Mouse (Mus musculus) c-Kit-positive CD71-positive TER-119-positive erythroid progenitor cells, embryonic 14.5 days (primary cell): ENCODE measurements around the gene Ptpn7.

Experiments used
- DNase-seq: peaks from one replicate; pipeline ENCODE4 v3.0.0-alpha.2; 2013; ENCODE audit warnings: low spot score

Gene Ptpn7

GRCm38 (mm10) chr1:135128986-135129385, 3.5 kb upstream of the Ptpn7 start:
- no peak for DNase-seq

- no peak for DNase-seq
Observed at GRCm38 (mm10) chr1:135129543-135130183, 2.8 kb upstream of the Ptpn7 start.

GRCm38 (mm10) chr1:135130376-135131018, 2.0 kb upstream of the Ptpn7 start:
- DNase-seq = no peak

- no peak for DNase-seq
Observed at GRCm38 (mm10) chr1:135131034-135131433, 1.5 kb upstream of the Ptpn7 start.

GRCm38 (mm10) chr1:135131560-135131959, 940 bp upstream of the Ptpn7 start:
- no peak for DNase-seq

GRCm38 (mm10) chr1:135132893-135133369, 431 bp downstream of the Ptpn7 start:
- DNase-seq = no peak

- no peak for DNase-seq
Observed at GRCm38 (mm10) chr1:135133678-135134435, 1.4 kb downstream of the Ptpn7 start.

- no peak for DNase-seq
Observed at GRCm38 (mm10) chr1:135135111-135135787, 2.7 kb downstream of the Ptpn7 start.

GRCm38 (mm10) chr1:135136500-135136899, 4.0 kb downstream of the Ptpn7 start:
- peak; percentile 84 for DNase-seq

GRCm38 (mm10) chr1:135139906-135140305, 7.4 kb downstream of the Ptpn7 start:
- no peak for DNase-seq

GRCm38 (mm10) chr1:135142452-135142851, 10.0 kb downstream of the Ptpn7 start:
- no peak for DNase-seq

- no peak for DNase-seq
Observed at GRCm38 (mm10) chr1:135143940-135144339, 11.4 kb downstream of the Ptpn7 start.

- peak; percentile 68 for DNase-seq
Observed at GRCm38 (mm10) chr1:135146077-135146945, 13.8 kb downstream of the Ptpn7 start, which contains the start of gene Arl8a. Gene Arl8a, plus strand, starts transcription at chr1:135146824.

GRCm38 (mm10) chr1:135146946-135147701, 14.6 kb downstream of the Ptpn7 start:
- peak; percentile 36 for DNase-seq

- no peak for DNase-seq
Observed at GRCm38 (mm10) chr1:135147702-135148058, 15.2 kb downstream of the Ptpn7 start.

GRCm38 (mm10) chr1:135148476-135148875, 16.0 kb downstream of the Ptpn7 start:
- no peak for DNase-seq

GRCm38 (mm10) chr1:135148996-135149395, 16.5 kb downstream of the Ptpn7 start:
- DNase-seq = no peak

- DNase-seq = no peak
Observed at GRCm38 (mm10) chr1:135154011-135154410, 21.5 kb downstream of the Ptpn7 start.

- peak; percentile 80 for DNase-seq
Observed at GRCm38 (mm10) chr1:135154411-135154959, 22.0 kb downstream of the Ptpn7 start.

GRCm38 (mm10) chr1:135156300-135156699, 23.8 kb downstream of the Ptpn7 start:
- no peak for DNase-seq
